Mouse (Mus musculus) hindbrain, embryonic 11.5 days (tissue): Measurements from ENCODE around the gene Hoxa6. TPM values are rescaled to one million over a fixed set of nuclear protein-coding genes. Genes with fewer than 3 reads are reported as not detected.

ENCODE experiments used
- ATAC-seq: fragments of 200-750 bp; cut with Nextera tagmentation; 2 replicates; pipeline ENCODE4 v1.8.0; 2017; ENCODE audit warnings: mild to moderate bottlenecking, moderate TSS enrichment, moderate library complexity; ENCODE audit not compliant: low FRiP score
- DNase-seq: peaks from one replicate; pipeline ENCODE4 v3.0.0-alpha.2; 2015; ENCODE audit warnings: low spot score
- H3K27ac ChIP-seq: fragments of 300-500 bp; sonication (generic); 2 replicates; pipeline ENCODE4 v1.5.1; 2014; ENCODE audit warnings: mild to moderate bottlenecking, low read depth, low read length
- H3K27me3 ChIP-seq: fragments of 300-500 bp; sonication (generic); 2 replicates; pipeline ENCODE4 v1.6.1; 2014; ENCODE audit warnings: mild to moderate bottlenecking, low read length, moderate library complexity, mixed read lengths; ENCODE audit not compliant: control insufficient read depth, insufficient read depth
- H3K36me3 ChIP-seq: fragments of 300-500 bp; sonication (generic); 2 replicates; pipeline ENCODE4 v1.6.1; 2014; ENCODE audit warnings: mild to moderate bottlenecking, low read length, moderate library complexity, mixed read lengths; ENCODE audit not compliant: control insufficient read depth, insufficient read depth
- H3K4me1 ChIP-seq: fragments of 300-500 bp; sonication (generic); replicated peaks from 2 replicates; pipeline ENCODE4 v1.6.1; 2014; ENCODE audit warnings: low read length, mixed read lengths; ENCODE audit not compliant: control insufficient read depth, insufficient read depth
- H3K4me2 ChIP-seq: fragments of 300-500 bp; sonication (generic); replicated peaks from 2 replicates; pipeline ENCODE4 v1.6.1; 2014; ENCODE audit warnings: mild to moderate bottlenecking, low read depth, low read length
- H3K4me3 ChIP-seq: fragments of 300-500 bp; sonication (generic); 2 replicates; pipeline ENCODE4 v1.5.1; 2014; ENCODE audit warnings: low read depth, low read length
- H3K9ac ChIP-seq: fragments of 300-500 bp; sonication (generic); 2 replicates; pipeline ENCODE4 v1.6.1; 2014; ENCODE audit warnings: low read depth, low read length
- H3K9me3 ChIP-seq: fragments of 300-500 bp; sonication (generic); 2 replicates; pipeline ENCODE4 v1.6.1; 2016; ENCODE audit warnings: low read length; ENCODE audit not compliant: control insufficient read depth
- WGBS: fragments of 180-500 bp; shearing (Covaris S2); extraction: QIAGEN DNeasy Blood & Tissue Kit; methylation state at CpG from one replicate; pipeline ENCODE4 v1.1.7; 2014; 5-methylcytosine and 5-hydroxymethylcytosine counted together
- polyA plus RNA-seq: library from polyadenylated mRNA; unstranded; fragments of >200 nt; fragmentation: Nextera tagmentation; extraction: Ambion mirVana; gene quantifications from 2 replicates; pipeline ENCODE4 v1.2.1, GENCODE M21; 2014

Gene Hoxa6
- polyA plus RNA-seq, 1 experiment from 2014 or later = 2.1 TPM

DNA sequence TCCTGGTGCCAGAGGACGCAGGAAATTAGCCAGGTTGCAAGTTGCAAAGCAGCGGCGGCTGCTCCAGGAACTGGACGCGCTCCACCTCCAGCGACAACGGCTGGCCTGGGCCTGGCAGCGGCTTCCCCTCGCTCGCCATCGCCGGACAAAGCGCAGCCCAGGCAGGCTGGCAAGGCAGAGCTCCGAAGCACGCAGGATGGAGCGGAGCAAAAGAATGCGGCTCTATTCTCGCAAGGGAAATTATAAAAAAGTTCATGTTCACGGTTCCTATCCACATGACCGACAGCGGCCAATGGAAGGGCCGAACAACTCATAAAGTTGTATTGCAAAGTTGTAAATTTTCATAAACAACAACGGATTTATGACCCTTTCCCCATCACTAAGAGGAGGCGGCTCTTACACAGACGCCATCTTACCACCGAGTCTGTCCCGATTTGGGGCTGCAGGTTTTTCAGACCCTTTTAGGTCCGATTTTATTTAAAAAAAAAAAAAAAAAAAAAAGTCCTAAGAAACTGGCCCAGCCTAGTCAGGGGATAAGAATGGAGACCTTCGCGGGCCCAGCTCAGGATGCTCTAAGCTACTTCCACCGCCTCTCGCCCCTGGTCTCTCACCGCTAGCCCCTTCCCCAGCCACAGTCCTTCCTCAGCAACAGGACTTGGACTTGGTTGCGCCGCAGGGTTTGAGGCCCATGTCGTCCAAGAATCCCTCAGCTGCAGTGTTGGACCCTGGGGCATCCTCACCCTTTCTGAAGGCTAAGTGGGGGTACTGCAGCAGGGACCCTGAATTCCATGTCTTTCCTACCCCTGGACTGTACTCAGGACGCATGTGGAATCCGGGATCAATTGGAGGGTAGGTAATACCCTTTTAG lies 4.8 kb upstream of the Hoxa6 start, which contains the start of the genes Hoxa3 and Gm28308:
Gene Hoxa3, minus strand, starts transcription at position 218 of the 868 bp plus-strand sequence.
Gene Gm28308, minus strand, starts transcription at position 221 of the 868 bp plus-strand sequence.
- DNase-seq = no peak
- WGBS = 2% methylated on average over 38 of the region's 38 CpGs
- Histone ChIP-seq H3K4me2 (no peak within 1 kb of the TSS; the same call in 1 of the 2 replicates), H3K36me3 (no peaks in the 10 kb centered on the region), H3K4me1 (peaks cover 9% of the 10 kb centered on the region; the same call in 1 of the 2 replicates), H3K9ac (no peak within 1 kb of the TSS), H3K4me3 (no peak within 1 kb of the TSS; the same call in 1 of the 2 replicates), H3K27ac (no peak within 1 kb of the TSS), H3K9me3 (no peaks in the 10 kb centered on the region), H3K27me3 (peaks cover 97% of the 10 kb centered on the region)
- ATAC-seq = no peak

DNA sequence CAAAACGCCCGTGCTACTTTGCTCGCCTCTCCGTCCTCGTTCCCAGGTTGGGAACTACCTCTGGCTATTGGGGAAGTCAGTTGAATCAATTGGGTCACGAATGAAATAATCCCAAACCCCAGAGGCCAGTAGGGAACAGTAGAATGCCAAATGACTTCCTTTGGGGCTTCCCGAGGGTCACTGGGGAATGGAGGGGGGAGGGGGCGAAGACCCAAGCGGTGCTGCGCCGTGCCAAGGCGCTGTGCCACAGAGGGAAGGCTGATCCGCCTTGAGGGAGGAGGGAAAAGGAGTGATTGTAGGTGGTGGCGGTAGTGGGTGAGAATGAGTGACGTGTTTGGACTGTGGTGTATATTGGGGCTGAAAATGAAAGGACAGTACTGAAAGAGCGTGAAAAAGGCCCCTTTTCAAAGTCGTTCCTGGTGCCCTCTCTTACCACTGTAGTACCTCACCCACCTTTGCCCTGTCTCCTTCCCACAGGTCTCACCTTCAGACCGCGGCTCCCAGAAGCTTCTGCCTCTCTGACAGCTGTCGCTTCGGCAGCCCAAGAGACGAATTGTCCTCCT lies 4.1 kb upstream of the Hoxa6 start:
- Histone ChIP-seq H3K9ac (no peak overlapping the region), H3K4me3 (no peak overlapping the region; the same call in 1 of the 2 replicates), H3K27me3 (peaks cover 96% of the 10 kb centered on the region), H3K9me3 (no peaks in the 10 kb centered on the region), H3K27ac (no peak overlapping the region), H3K36me3 (no peaks in the 10 kb centered on the region), H3K4me1 (peaks cover 9% of the 10 kb centered on the region; the same call in 1 of the 2 replicates), H3K4me2 (no peak overlapping the region; the same call in 1 of the 2 replicates)
- DNase-seq (peak; percentile 59), ATAC-seq (no peak)
- under 1% methylated on average over 22 of the region's 22 CpGs for WGBS

DNA sequence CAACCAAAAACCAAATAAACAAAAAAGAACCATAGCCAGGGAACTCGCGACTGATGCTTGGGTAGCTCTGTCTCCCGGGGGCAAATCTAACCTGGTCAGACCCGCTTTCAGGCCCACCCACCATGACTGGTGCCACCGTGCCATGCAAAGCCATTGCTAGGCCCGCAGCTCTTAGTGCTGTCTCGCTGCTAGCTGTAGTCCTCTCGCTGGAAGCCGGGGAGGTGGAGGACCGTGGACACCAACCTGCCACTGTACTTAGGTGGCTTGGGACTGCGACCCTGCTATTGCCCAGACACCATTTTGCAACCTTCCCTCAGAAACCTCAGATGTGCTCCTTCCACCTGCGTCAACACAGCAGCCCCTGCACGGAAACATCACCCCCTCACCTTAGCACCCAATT lies 3.4 kb upstream of the Hoxa6 start:
- ATAC-seq (no peak), DNase-seq (peak; percentile 56)
- no peak overlapping the region for H3K4me2 ChIP-seq
- H3K36me3 ChIP-seq = no peaks in the 10 kb centered on the region
- no peak overlapping the region for H3K4me3 ChIP-seq
- 5% methylated on average over 13 of the region's 13 CpGs for WGBS
- no peak overlapping the region for H3K27ac ChIP-seq
- peaks cover 4% of the 10 kb centered on the region; the same call in 1 of the 2 replicates for H3K4me1 ChIP-seq
- peaks cover 96% of the 10 kb centered on the region for H3K27me3 ChIP-seq
- no peaks in the 10 kb centered on the region for H3K9me3 ChIP-seq
- no peak overlapping the region for H3K9ac ChIP-seq

DNA sequence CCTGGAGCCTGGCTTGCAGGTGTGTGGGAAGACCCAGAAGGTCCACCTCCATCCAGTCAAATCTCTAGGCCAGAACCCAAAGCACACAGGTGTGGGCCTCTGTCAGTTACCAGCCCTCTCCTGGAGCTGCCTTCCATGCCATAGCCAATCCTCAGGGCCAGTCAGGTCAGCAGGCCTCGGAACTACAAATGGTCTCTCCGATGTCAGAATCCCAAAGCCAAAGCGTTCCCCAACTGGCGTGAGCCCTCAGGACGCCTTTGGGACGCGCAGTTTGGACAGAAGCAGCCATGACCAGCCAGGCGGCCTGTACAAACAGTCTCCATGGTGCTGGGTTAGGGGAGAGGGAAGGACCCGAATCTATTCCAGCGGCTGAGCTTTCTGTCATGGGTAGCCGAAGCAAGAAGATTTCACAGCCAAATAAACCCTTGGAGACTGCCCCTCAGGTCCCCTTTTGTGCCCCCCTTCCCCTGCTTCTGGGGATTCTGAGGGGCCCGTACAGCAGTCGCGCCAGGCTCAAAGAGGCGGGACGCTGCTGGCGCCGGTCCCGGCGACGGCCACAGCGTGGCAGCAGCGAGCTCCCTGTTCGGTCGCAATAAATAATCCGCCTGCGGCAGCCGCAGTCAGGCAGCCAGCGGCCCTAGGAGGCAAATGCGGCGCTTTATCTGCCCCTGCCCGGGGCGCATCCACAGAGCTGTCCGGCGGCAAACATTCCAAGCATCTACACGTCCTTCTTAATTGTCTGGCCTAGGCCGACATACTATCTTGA lies 2.8 kb upstream of the Hoxa6 start:
- H3K27me3 ChIP-seq = peaks cover 96% of the 10 kb centered on the region
- H3K4me3 ChIP-seq = no peak overlapping the region; the same call in 1 of the 2 replicates
- no peak overlapping the region for H3K9ac ChIP-seq
- peak; percentile 59 for ATAC-seq
- H3K4me2 ChIP-seq = no peak overlapping the region
- no peaks in the 10 kb centered on the region for H3K9me3 ChIP-seq
- peaks cover 4% of the 10 kb centered on the region; the same call in 1 of the 2 replicates for H3K4me1 ChIP-seq
- DNase-seq = peak; percentile 69
- no peak overlapping the region for H3K27ac ChIP-seq
- WGBS = 1% methylated on average over 37 of the region's 37 CpGs
- H3K36me3 ChIP-seq = no peaks in the 10 kb centered on the region

DNA sequence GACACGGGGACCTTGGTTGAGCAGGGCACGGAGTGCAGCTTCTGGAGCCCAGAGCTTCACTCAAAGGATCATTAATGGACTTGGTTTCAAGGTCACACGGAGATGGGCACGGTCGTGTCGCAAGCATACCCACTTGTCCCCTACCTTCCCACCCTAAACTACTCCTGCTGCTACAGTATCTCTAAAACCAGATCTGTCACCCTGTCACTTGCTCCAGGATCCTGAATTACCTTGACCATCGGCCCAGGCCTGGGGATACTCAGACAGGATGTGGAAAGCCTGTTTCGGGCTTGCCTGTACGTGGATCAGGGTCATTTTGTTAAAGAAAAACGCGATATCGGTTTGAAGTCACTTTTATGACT lies 1.1 kb upstream of the Hoxa6 start:
- Histone ChIP-seq H3K9ac (no peak overlapping the region), H3K27me3 (peaks cover 93% of the 10 kb centered on the region)

DNA sequence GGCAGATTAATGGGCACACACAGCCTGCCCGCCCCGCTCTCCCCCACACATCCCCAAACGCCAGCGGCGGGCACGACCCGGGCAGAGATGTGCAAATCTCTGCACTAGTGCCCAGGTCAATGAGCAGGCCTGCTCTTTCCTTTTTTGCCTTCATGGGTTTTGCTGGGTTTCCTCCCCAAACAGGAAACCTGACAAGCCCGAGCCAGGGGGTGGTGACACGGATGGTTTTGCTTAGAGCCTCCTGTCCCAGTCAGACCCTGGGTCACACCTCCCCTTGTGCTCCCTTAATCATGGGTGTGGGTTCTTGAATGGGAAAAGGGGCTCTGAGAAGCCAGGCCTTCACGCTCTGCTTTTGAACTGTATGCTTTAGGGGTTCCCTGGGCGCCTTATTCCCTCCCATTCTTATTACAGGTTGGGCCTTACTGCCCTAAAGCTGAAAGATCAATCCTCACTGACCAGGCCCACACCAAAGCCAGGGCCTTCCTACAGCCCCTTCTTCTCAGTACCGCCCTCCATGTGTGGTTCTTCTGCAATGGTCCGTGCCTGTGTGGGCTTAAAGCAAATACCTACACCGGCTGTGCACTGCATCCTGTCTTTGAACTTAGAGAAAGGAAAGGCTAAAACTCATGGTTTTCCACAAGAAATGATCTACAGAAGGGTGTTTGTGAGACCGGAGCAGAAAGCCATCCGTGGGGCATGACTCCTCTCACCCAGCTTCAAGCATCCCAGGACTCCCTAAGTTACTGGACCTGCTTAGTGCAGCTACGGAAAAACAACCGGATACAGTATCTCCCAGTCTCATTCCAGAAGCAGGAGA lies 554 bp upstream of the Hoxa6 start:
- Histone ChIP-seq H3K4me3 (no peak overlapping the region; the same call in 1 of the 2 replicates), H3K9ac (no peak overlapping the region), H3K4me1 (peaks cover 4% of the 10 kb centered on the region; the same call in 1 of the 2 replicates), H3K27me3 (peaks cover 93% of the 10 kb centered on the region), H3K27ac (no peak overlapping the region), H3K36me3 (no peaks in the 10 kb centered on the region), H3K4me2 (peak overlapping the region; percentile 23; the same call in 1 of the 2 replicates), H3K9me3 (no peaks in the 10 kb centered on the region)
- 2% methylated on average over 17 of the region's 18 CpGs for WGBS
- DNase-seq (peak; percentile 55), ATAC-seq (no peak)

More for the DNA sequence above, 1.1 kb upstream of the Hoxa6 start:
- DNase-seq (peak; percentile 62), ATAC-seq (no peak)
- H3K4me1 ChIP-seq = peaks cover 4% of the 10 kb centered on the region; the same call in 1 of the 2 replicates
- no peaks in the 10 kb centered on the region for H3K36me3 ChIP-seq
- H3K27ac ChIP-seq = no peak overlapping the region
- H3K4me3 ChIP-seq = no peak overlapping the region
- H3K4me2 ChIP-seq = no peak overlapping the region
- H3K9me3 ChIP-seq = no peaks in the 10 kb centered on the region
- WGBS = 6% methylated on average over 12 of the region's 12 CpGs

DNA sequence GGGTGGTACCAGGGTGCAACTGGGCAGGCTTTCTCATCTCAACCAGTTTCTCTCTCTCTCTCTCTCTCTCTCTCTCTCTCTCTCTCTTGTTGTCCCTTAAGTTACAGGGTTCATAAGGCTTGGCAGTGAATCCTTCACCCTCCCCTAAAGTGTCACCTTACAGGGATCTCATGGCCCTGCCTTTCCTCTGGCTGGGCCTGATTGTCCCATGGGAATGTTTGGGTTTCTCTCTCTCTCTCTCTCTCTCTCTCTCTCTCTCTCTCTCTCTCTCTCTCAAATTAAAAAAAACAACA lies 892 bp downstream of the Hoxa6 start:
- H3K4me2 ChIP-seq = peak overlapping the region; percentile 14; the same call in 1 of the 2 replicates
- ATAC-seq (no peak), DNase-seq (no peak)
- no peaks in the 10 kb centered on the region for H3K9me3 ChIP-seq
- H3K9ac ChIP-seq = no peak overlapping the region
- H3K4me1 ChIP-seq = peaks cover 4% of the 10 kb centered on the region; the same call in 1 of the 2 replicates
- no peak overlapping the region for H3K27ac ChIP-seq
- no peaks in the 10 kb centered on the region for H3K36me3 ChIP-seq
- H3K4me3 ChIP-seq = no peak overlapping the region
- H3K27me3 ChIP-seq = peaks cover 94% of the 10 kb centered on the region
